Mouse (Mus musculus) limb, embryonic 14.5 days (tissue): Measurements from ENCODE around the gene Rpl34. TPM values are rescaled to one million over a fixed set of nuclear protein-coding genes. Genes with fewer than 3 reads are reported as not detected.

Source experiments
- ATAC-seq: fragments of 200-750 bp; cut with Nextera tagmentation; 2 replicates; pipeline ENCODE4 v1.8.0; 2017; ENCODE audit warnings: low read depth, moderate number of reproducible peaks, moderate TSS enrichment; ENCODE audit not compliant: low FRiP score
- DNase-seq: peaks from one replicate; pipeline ENCODE4 v3.0.0-alpha.2; 2015; ENCODE audit warnings: low spot score
- H3K27ac ChIP-seq: fragments of 300-500 bp; sonication (generic); replicated peaks from 2 replicates; pipeline ENCODE4 v1.5.1; 2014; ENCODE audit warnings: low read depth, mild to moderate bottlenecking, low read length, moderate library complexity, mixed read lengths
- H3K27me3 ChIP-seq: fragments of 300-500 bp; sonication (generic); 2 replicates; pipeline ENCODE4 v1.6.1; 2014; ENCODE audit warnings: low read length, mixed read lengths; ENCODE audit not compliant: control insufficient read depth, insufficient read depth
- H3K36me3 ChIP-seq: fragments of 300-500 bp; sonication (generic); 2 replicates; pipeline ENCODE4 v1.6.1; 2014; ENCODE audit warnings: mild to moderate bottlenecking, low read length, moderate library complexity, mixed read lengths; ENCODE audit not compliant: control insufficient read depth, insufficient read depth
- H3K4me1 ChIP-seq: fragments of 300-500 bp; sonication (generic); 2 replicates; pipeline ENCODE4 v1.6.1; 2014; ENCODE audit warnings: antibody characterized with exemption, low read length, mixed read lengths; ENCODE audit not compliant: control insufficient read depth, insufficient read depth
- H3K4me2 ChIP-seq: fragments of 300-500 bp; sonication (generic); replicated peaks from 2 replicates; pipeline ENCODE4 v1.6.1; 2014; ENCODE audit warnings: low read depth, mild to moderate bottlenecking, low read length, moderate library complexity; ENCODE audit not compliant: severe bottlenecking
- H3K4me3 ChIP-seq: fragments of 300-500 bp; sonication (generic); replicated peaks from 2 replicates; pipeline ENCODE4 v1.5.1; 2014; ENCODE audit warnings: low read length
- H3K9ac ChIP-seq: fragments of 300-500 bp; sonication (generic); 2 replicates; pipeline ENCODE4 v1.6.1; 2014; ENCODE audit warnings: mild to moderate bottlenecking, low read depth, low read length, moderate library complexity; ENCODE audit not compliant: severe bottlenecking
- H3K9me3 ChIP-seq: fragments of 300-500 bp; sonication (generic); 2 replicates; pipeline ENCODE4 v1.6.1; 2016; ENCODE audit warnings: low read length; ENCODE audit not compliant: control insufficient read depth
- POLR2A ChIP-seq: fragments of 200-500 bp; IDR thresholded peaks from 2 replicates; pipeline ENCODE4 v1.8.0; 2012; ENCODE audit warnings: inconsistent platforms, mild to moderate bottlenecking, moderate library complexity, borderline replicate concordance; ENCODE audit not compliant: insufficient read depth, insufficient read length; ENCODE audit errors: extremely low read depth
- WGBS: fragments of 180-500 bp; shearing (Covaris S2); extraction: QIAGEN DNeasy Blood & Tissue Kit; methylation state at CpG from one replicate; pipeline ENCODE4 v1.1.7; 2014; 5-methylcytosine and 5-hydroxymethylcytosine counted together
- polyA plus RNA-seq, 2 experiments: library from polyadenylated mRNA; depleted of rRNA in 1 of 2; stranded (reverse) in 1 of 2; unstranded in 1 of 2; fragments of >200 nt; fragmentation: Nextera tagmentation in 1 of 2; extraction: Ambion mirVana in 1 of 2; gene quantifications; 2 replicates each; pipeline versions ENCODE4 v1.2.1 to v1.2.3; 2012 to 2014

The Rpl34 gene
- polyA plus RNA-seq, 2 experiments: 1,174 to 3,424 TPM

DNA sequence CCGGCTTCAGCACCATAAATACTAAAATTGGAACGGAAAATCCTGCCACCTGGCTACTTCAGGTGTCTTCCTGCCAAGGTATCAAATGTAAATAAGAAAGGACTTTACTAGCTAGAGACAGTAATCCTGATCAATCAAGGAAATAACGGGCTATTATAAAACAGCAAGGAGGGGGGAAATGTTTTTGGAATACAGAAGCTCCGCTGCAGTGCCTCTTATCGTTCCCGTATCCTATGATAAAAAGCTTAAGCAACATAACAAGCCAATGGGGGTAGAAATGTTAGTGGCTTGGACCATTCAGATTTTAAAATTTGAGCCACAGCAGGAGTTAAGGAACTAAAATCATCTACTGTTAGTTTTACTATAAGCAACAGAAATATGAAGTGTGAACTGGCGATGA lies 20.1 kb downstream of the Rpl34 start:
- H3K9me3 ChIP-seq: no peaks in the 10 kb centered on the region
- TF ChIP-seq POLR2A: no peak
- H3K4me3 ChIP-seq: peak overlapping the region; percentile 51
- peaks cover 2% of the 10 kb centered on the region for H3K36me3 ChIP-seq
- ATAC-seq (no peak), DNase-seq (no peak)
- no peaks in the 10 kb centered on the region for H3K27me3 ChIP-seq
- H3K4me2 ChIP-seq: peak overlapping the region; percentile 53
- peaks cover 8% of the 10 kb centered on the region for H3K4me1 ChIP-seq
- H3K9ac ChIP-seq: no peak overlapping the region
- whole genome bisulfite sequencing: 41% methylated on average over 7 of the region's 7 CpGs
- no peak overlapping the region for H3K27ac ChIP-seq

DNA sequence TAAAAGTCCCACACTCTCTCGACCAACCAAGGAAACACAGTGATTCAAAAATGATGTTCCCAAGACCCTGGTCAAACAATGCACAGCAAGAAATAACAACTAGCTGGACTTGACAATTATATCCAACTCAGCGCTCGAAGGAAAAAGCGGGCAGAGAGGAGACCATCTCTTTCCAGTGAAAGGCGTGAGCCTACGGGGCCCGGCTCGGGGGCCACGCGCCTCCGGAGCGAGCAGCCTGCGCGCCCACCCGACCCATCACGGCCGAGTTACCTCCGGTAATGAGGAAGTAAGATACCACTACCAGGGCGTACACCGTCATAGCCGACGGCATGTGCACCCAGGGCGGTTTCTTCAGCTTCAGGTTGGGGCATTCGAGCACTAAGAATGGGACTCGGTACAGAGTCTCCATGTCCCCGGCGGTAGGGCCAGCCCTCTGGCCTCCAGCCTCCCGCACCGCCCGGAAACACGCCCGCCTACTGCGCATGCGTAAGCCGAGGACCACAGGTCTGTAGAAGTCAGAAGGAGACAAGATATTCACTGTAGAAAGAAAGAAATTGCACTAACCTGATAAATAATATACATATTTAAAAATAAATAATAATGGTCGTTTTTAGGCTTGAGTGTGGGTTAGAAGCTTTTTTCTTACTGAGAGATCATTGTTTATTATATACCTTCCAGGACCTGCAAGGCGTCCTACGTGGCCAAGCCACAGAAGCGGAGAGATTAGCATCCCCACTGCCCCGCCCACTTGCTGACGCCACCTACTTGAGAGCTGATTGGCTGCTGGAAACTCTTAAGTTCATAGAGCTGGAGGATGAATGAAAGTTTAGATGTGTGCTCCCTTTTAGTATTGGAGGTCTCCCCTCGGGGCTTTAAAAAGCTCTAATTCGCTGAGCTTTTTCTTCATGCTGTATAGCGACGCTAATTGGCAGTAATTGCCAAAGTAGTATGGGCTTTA lies 21.0 kb downstream of the Rpl34 start, which contains the start of gene Ostc:
Gene Ostc (minus strand): TSS at position 478 of the 958 bp plus-strand sequence.
- DNase-seq: peak; percentile 99
- Histone ChIP-seq H3K4me2 (peak within 1 kb of the TSS; percentile 53), H3K27ac (peak within 1 kb of the TSS; percentile 62), H3K9ac (peak within 1 kb of the TSS; percentile 69), H3K9me3 (no peaks in the 10 kb centered on the region), H3K4me1 (peaks cover 8% of the 10 kb centered on the region), H3K27me3 (no peaks in the 10 kb centered on the region), H3K36me3 (peaks cover 9% of the 10 kb centered on the region), H3K4me3 (peak within 1 kb of the TSS; percentile 51)
- ATAC-seq: peak; percentile 97
- 1% methylated on average over 45 of the region's 45 CpGs for WGBS
- peak; percentile 98; the same call in 1 of the 2 replicates for TF ChIP-seq POLR2A

- H3K4me2 ChIP-seq: peak overlapping the region; percentile 53
- H3K9me3 ChIP-seq: no peaks in the 10 kb centered on the region
- no peak for ATAC-seq
- TF ChIP-seq POLR2A: no peak
- peak; percentile 40 for DNase-seq
- H3K4me1 ChIP-seq: peaks cover 8% of the 10 kb centered on the region
- WGBS: 3% methylated on average over 5 of the region's 5 CpGs
- peak overlapping the region; percentile 62 for H3K27ac ChIP-seq
- no peaks in the 10 kb centered on the region for H3K27me3 ChIP-seq
- H3K9ac ChIP-seq: peak overlapping the region; percentile 69
- peak overlapping the region; percentile 51 for H3K4me3 ChIP-seq
- peaks cover 11% of the 10 kb centered on the region for H3K36me3 ChIP-seq
These were observed 21.7 kb downstream of the Rpl34 start for GRCm38 (mm10) chr3:130708529-130708928.

DNA sequence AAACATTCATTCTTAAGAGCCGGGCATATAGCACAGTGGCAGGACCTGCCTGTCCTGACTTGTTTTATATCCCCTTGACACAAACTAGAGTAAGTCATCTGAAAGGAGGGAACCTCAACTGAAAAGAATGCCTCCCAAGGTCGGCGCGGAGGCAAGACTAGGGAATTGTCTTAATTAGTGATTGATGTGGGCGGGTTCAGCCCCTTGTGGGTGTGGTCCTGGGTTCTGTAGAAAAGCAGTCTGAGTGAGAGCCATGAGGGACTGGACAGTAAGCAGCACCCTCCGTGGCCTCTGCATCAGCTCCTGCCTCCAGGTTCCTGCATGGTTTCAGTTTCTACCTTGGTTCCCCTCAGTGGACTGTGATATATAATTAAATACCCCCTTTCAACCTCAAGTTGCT lies 27.9 kb downstream of the Rpl34 start:
- H3K27me3 ChIP-seq: no peaks in the 10 kb centered on the region
- no peak for TF ChIP-seq POLR2A
- DNase-seq: no peak

GRCm38 (mm10) chr3:130697622-130698021 lies 32.6 kb downstream of the Rpl34 start:
- Histone ChIP-seq H3K36me3 (peaks cover 63% of the 10 kb centered on the region), H3K4me2 (no peak overlapping the region), H3K4me3 (no peak overlapping the region), H3K4me1 (no peaks in the 10 kb centered on the region), H3K27ac (no peak overlapping the region), H3K9ac (no peak overlapping the region), H3K9me3 (no peaks in the 10 kb centered on the region), H3K27me3 (no peaks in the 10 kb centered on the region)
- TF ChIP-seq POLR2A: no peak
- ATAC-seq (no peak), DNase-seq (no peak)
- WGBS: 80% methylated on average over 4 of the region's 4 CpGs

More for the DNA sequence above, 27.9 kb downstream of the Rpl34 start:
- H3K9ac ChIP-seq: no peak overlapping the region
- H3K4me2 ChIP-seq: no peak overlapping the region
- no peak overlapping the region for H3K27ac ChIP-seq
- no peaks in the 10 kb centered on the region for H3K4me1 ChIP-seq
- ATAC-seq: no peak
- no peaks in the 10 kb centered on the region for H3K9me3 ChIP-seq
- no peak overlapping the region for H3K4me3 ChIP-seq
- H3K36me3 ChIP-seq: peaks cover 64% of the 10 kb centered on the region
- WGBS: 80% methylated on average over 6 of the region's 6 CpGs
